Mouse (Mus musculus) megakaryocyte, embryonic 14.5 days (primary cell): ENCODE results near the gene Rps6kb2. TPM values are rescaled to one million over a fixed set of nuclear protein-coding genes. Genes with fewer than 3 reads are reported as not detected.

Experiments
- H3K27me3 ChIP-seq: replicated peaks from 2 replicates; pipeline ENCODE3; 2012; ENCODE audit warnings: inconsistent platforms
- H3K36me3 ChIP-seq: replicated peaks from 2 replicates; pipeline ENCODE3; 2012; ENCODE audit warnings: low read length, inconsistent platforms, mixed read lengths
- H3K4me1 ChIP-seq: 2 replicates; pipeline ENCODE4 v1.6.1; 2012; ENCODE audit warnings: inconsistent platforms
- H3K4me3 ChIP-seq: replicated peaks from 2 replicates; pipeline ENCODE3; 2012; ENCODE audit warnings: moderate library complexity, mild to moderate bottlenecking, inconsistent platforms
- H3K9me3 ChIP-seq: 2 replicates; pipeline ENCODE4 v1.6.1; 2012; ENCODE audit warnings: inconsistent platforms
- FLI1 ChIP-seq: IDR thresholded peaks from 2 replicates; pipeline ENCODE4 v1.6.1; 2012; ENCODE audit warnings: low read length, inconsistent platforms, mixed read lengths
- GATA1 ChIP-seq: IDR thresholded peaks from 3 replicates; pipeline ENCODE4 v1.6.1; 2012; ENCODE audit warnings: mixed read lengths, low read length, inconsistent platforms, borderline replicate concordance
- polyA plus RNA-seq: library from polyadenylated mRNA; stranded (reverse); fragments of >175 nt; gene quantifications from 2 replicates; pipeline ENCODE4 v1.2.3, GENCODE M21; 2012; ENCODE audit warnings: low replicate concordance; ENCODE audit not compliant: insufficient read depth

Gene Rps6kb2
- polyA plus RNA-seq, 1 experiment, result 108 TPM

GRCm38 (mm10) chr19:4170723-4171392 lies 7.7 kb upstream of the Rps6kb2 start:
- Histone ChIP-seq H3K9me3 (no peaks in the 10 kb centered on the region), H3K4me1 (peaks cover 80% of the 10 kb centered on the region), H3K4me3 (peak overlapping the region; percentile 57), H3K27me3 (peaks cover 6% of the 10 kb centered on the region), H3K36me3 (no peaks in the 10 kb centered on the region)
- no peak for TF ChIP-seq FLI1
- no peak for TF ChIP-seq GATA1

- no peaks in the 10 kb centered on the region for H3K36me3 ChIP-seq
- H3K27me3 ChIP-seq, result no peaks in the 10 kb centered on the region
- H3K4me1 ChIP-seq, result peaks cover 80% of the 10 kb centered on the region
- H3K4me3 ChIP-seq, result peak overlapping the region; percentile 96
- TF ChIP-seq GATA1 (no peak), FLI1 (no peak)
- no peaks in the 10 kb centered on the region for H3K9me3 ChIP-seq
Measured at GRCm38 (mm10) chr19:4169810-4170209, 6.7 kb upstream of the Rps6kb2 start.

GRCm38 (mm10) chr19:4169378-4169784 lies 6.2 kb upstream of the Rps6kb2 start:
- peaks cover 83% of the 10 kb centered on the region for H3K4me1 ChIP-seq
- peak overlapping the region; percentile 96 for H3K4me3 ChIP-seq
- TF ChIP-seq GATA1 (no peak), FLI1 (no peak; the same call in 1 of the 2 replicates)
- no peaks in the 10 kb centered on the region for H3K9me3 ChIP-seq
- no peaks in the 10 kb centered on the region for H3K27me3 ChIP-seq
- H3K36me3 ChIP-seq, result no peaks in the 10 kb centered on the region

- no peak for TF ChIP-seq GATA1
- no peak for TF ChIP-seq FLI1
- Histone ChIP-seq H3K27me3 (no peaks in the 10 kb centered on the region), H3K4me3 (peak overlapping the region; percentile 24), H3K4me1 (peaks cover 84% of the 10 kb centered on the region), H3K36me3 (peaks cover 3% of the 10 kb centered on the region), H3K9me3 (no peaks in the 10 kb centered on the region)
Measured at GRCm38 (mm10) chr19:4166678-4167476, 3.7 kb upstream of the Rps6kb2 start.

GRCm38 (mm10) chr19:4164721-4165120 lies 1.6 kb upstream of the Rps6kb2 start:
- Histone ChIP-seq H3K36me3 (peaks cover 23% of the 10 kb centered on the region), H3K4me1 (peaks cover 72% of the 10 kb centered on the region), H3K9me3 (no peaks in the 10 kb centered on the region), H3K4me3 (no peak overlapping the region), H3K27me3 (no peaks in the 10 kb centered on the region)
- TF ChIP-seq FLI1, result no peak

GRCm38 (mm10) chr19:4164100-4164499 lies 946 bp upstream of the Rps6kb2 start:
- Histone ChIP-seq H3K4me1 (peaks cover 75% of the 10 kb centered on the region), H3K27me3 (no peaks in the 10 kb centered on the region), H3K4me3 (no peak overlapping the region), H3K9me3 (no peaks in the 10 kb centered on the region), H3K36me3 (peaks cover 29% of the 10 kb centered on the region)
- TF ChIP-seq FLI1, result no peak
- TF ChIP-seq GATA1, result no peak

- peaks cover 79% of the 10 kb centered on the region for H3K4me1 ChIP-seq
- H3K27me3 ChIP-seq, result no peaks in the 10 kb centered on the region
- TF ChIP-seq FLI1, result no peak
- no peak for TF ChIP-seq GATA1
- H3K36me3 ChIP-seq, result peaks cover 35% of the 10 kb centered on the region
- H3K9me3 ChIP-seq, result no peaks in the 10 kb centered on the region
- H3K4me3 ChIP-seq, result peak overlapping the region; percentile 94
Measured at GRCm38 (mm10) chr19:4163543-4163887, 361 bp upstream of the Rps6kb2 start.

GRCm38 (mm10) chr19:4159049-4159448 lies 4.1 kb downstream of the Rps6kb2 start:
- Histone ChIP-seq H3K4me3 (no peak overlapping the region), H3K4me1 (peaks cover 76% of the 10 kb centered on the region), H3K9me3 (no peaks in the 10 kb centered on the region), H3K36me3 (peaks cover 78% of the 10 kb centered on the region), H3K27me3 (no peaks in the 10 kb centered on the region)
- TF ChIP-seq FLI1, result no peak
- TF ChIP-seq GATA1, result no peak

GRCm38 (mm10) chr19:4156771-4157170 lies 6.4 kb downstream of the Rps6kb2 start:
- no peak overlapping the region for H3K4me3 ChIP-seq
- H3K4me1 ChIP-seq, result peaks cover 82% of the 10 kb centered on the region
- H3K9me3 ChIP-seq, result no peaks in the 10 kb centered on the region
- TF ChIP-seq GATA1 (no peak), FLI1 (no peak)
- no peaks in the 10 kb centered on the region for H3K27me3 ChIP-seq
- peaks cover 97% of the 10 kb centered on the region for H3K36me3 ChIP-seq

- no peak for TF ChIP-seq FLI1
- TF ChIP-seq GATA1, result no peak
- Histone ChIP-seq H3K27me3 (no peaks in the 10 kb centered on the region), H3K4me3 (no peak overlapping the region), H3K36me3 (peaks cover 97% of the 10 kb centered on the region), H3K4me1 (peaks cover 85% of the 10 kb centered on the region), H3K9me3 (no peaks in the 10 kb centered on the region)
Measured at GRCm38 (mm10) chr19:4156073-4156579, 7.0 kb downstream of the Rps6kb2 start.
